Mouse (Mus musculus) small intestine, adult 2 months (tissue): ENCODE measurements around the gene Inpp5a.

ENCODE experiments used
- CTCF ChIP-seq: fragments of 200-500 bp; IDR thresholded peaks from 2 replicates; pipeline ENCODE4 v1.5.1; 2012; ENCODE audit warnings: low read depth, mild to moderate bottlenecking, control low read depth, inconsistent platforms, low read length, moderate library complexity, mixed read lengths; ENCODE audit not compliant: insufficient replicate concordance, insufficient read length; ENCODE audit errors: extremely low read depth
- POLR2A ChIP-seq: fragments of 200-500 bp; IDR thresholded peaks from 2 replicates; pipeline ENCODE4 v1.6.1; 2012; ENCODE audit warnings: low read depth, mild to moderate bottlenecking, control low read depth, inconsistent platforms, low read length, moderate library complexity

DNA sequence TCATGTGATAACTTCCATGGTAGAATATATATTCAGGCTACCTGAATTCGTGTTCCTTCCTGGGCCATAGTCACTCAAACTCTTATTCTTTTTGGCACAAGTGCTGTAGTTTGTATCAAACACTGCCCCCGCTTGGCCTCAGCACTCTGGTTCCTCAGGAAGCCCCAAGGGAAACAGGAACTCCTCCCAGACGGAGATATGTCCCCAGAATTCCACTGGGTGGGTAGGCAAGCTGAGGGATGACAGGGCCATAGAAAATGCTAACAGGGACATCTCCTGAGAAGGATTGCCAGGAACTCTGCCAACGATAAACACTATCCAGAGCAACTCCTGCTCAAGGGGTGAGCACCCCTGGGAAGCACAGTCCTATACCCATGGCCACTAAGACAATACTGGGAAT lies 22.4 kb upstream of the Inpp5a start:
- no peak for TF ChIP-seq CTCF
- TF ChIP-seq POLR2A = no peak
